Mouse (Mus musculus) cortical plate, adult 2 months (tissue): ENCODE data around the gene Tnnt1.

Source experiments
- CTCF ChIP-seq: fragments of 200-500 bp; IDR thresholded peaks from 2 replicates; pipeline ENCODE4 v1.5.1; 2011; ENCODE audit warnings: mild to moderate bottlenecking, control low read depth, low read length; ENCODE audit not compliant: insufficient read depth; ENCODE audit errors: extremely low read depth
- POLR2A ChIP-seq: fragments of 200-500 bp; IDR thresholded peaks from 2 replicates; pipeline ENCODE4 v1.6.1; 2011; ENCODE audit warnings: mild to moderate bottlenecking, low read length, control low read depth; ENCODE audit not compliant: insufficient read depth; ENCODE audit errors: extremely low read depth

GRCm38 (mm10) chr7:4511489-4512224 lies 4.5 kb downstream of the Tnnt1 start:
- TF ChIP-seq CTCF = no peak
- TF ChIP-seq POLR2A = no peak
